Mouse (Mus musculus) myocyte (in vitro differentiated cells): ENCODE measurements around the gene Eda.

Source experiments
- CEBPB ChIP-seq: IDR thresholded peaks from 2 replicates; pipeline ENCODE4 v1.6.1; 2011; ENCODE audit warnings: mild to moderate bottlenecking, moderate library complexity; ENCODE audit not compliant: poor library complexity, insufficient read depth, severe bottlenecking
- MAX ChIP-seq: IDR thresholded peaks from one replicate; pipeline ENCODE4 v1.6.1; 2011; ENCODE audit warnings: low read depth, mild to moderate bottlenecking, control low read depth
- MYOG ChIP-seq, 3 experiments: IDR thresholded peaks; one replicate each; pipeline ENCODE4 v1.6.1; 2011; ENCODE audit warnings: control low read depth in 2 of 3, low read depth in 2 of 3, mild to moderate bottlenecking in 2 of 3; ENCODE audit not compliant: insufficient read length in 2 of 3, control insufficient read depth in 1 of 3, insufficient read depth in 1 of 3
- POLR2A ChIP-seq: IDR thresholded peaks from one replicate; pipeline ENCODE4 v1.6.1; 2011; ENCODE audit warnings: low read depth, mild to moderate bottlenecking, control low read depth, moderate library complexity; ENCODE audit not compliant: insufficient read length
- SRF ChIP-seq: IDR thresholded peaks from one replicate; pipeline ENCODE4 v1.6.1; 2011; ENCODE audit warnings: low read depth; ENCODE audit not compliant: control insufficient read depth, insufficient read length
- TCF3 ChIP-seq: IDR thresholded peaks from one replicate; pipeline ENCODE4 v1.6.1; 2011; ENCODE audit warnings: low read depth, control low read depth; ENCODE audit not compliant: insufficient read length
- USF1 ChIP-seq: IDR thresholded peaks from one replicate; pipeline ENCODE4 v1.6.1; 2011; ENCODE audit warnings: low read depth, mild to moderate bottlenecking, control low read depth, moderate library complexity

DNA sequence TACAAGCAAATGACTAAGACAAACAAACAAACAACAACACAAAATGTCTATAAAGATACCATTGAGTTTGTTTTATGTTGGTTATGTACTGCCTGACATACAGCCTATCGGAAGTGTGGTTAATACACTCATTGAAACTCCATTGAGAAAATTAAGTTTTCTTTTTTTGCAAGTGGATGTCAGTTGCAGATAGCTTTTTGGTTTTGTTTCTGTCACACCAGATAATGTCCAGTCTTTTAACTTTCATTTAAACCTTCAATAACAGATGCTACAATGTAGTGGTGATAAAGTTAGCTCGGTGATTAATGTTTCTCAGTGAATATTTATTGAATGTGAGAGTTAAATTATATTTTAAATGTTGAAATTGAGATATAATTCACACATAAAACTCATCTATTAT, 23.9 kb downstream of the Eda start:
- no peak for TF ChIP-seq POLR2A
- TF ChIP-seq CEBPB: no peak
- no peak for TF ChIP-seq MYOG (IDR thresholded peaks at IDR 0.05; ENCODE audit: control insufficient read depth in 1 of 3, insufficient read depth in 1 of 3, insufficient read length in 2 of 3, low read depth in 2 of 3)
- no peak for TF ChIP-seq TCF3
- no peak for TF ChIP-seq SRF
- TF ChIP-seq USF1: no peak
- no peak for TF ChIP-seq MAX
